Mouse (Mus musculus) layer of hippocampus, adult 2 months (tissue): Measurements from ENCODE around the gene Adamts2. TPM values are rescaled to one million over a fixed set of nuclear protein-coding genes. Genes with fewer than 3 reads are reported as not detected.

Experiments
- DNase-seq, 2 experiments: peaks; one replicate each; pipeline ENCODE4 v3.0.0; 2022; ENCODE audit warnings: low spot score in 2 of 2
- H3K27ac ChIP-seq: fragments of 200-600 bp; 2 replicates; pipeline ENCODE4 v1.8.1; 2022
- H3K4me3 ChIP-seq: fragments of 200-600 bp; 2 replicates; pipeline ENCODE4 v1.8.1; 2022; ENCODE audit warnings: mild to moderate bottlenecking
- CTCF ChIP-seq: fragments of 200-600 bp; conservative IDR thresholded peaks from 2 replicates; pipeline ENCODE4 v1.8.1; 2022; ENCODE audit warnings: antibody characterized with exemption, mild to moderate bottlenecking, moderate library complexity
- total RNA-seq, 2 experiments: library from RNA; stranded (reverse); gene quantifications; 2 replicates each; pipeline ENCODE4 v1.2.3; 2021

Adamts2 gene
- total RNA-seq, 2 experiments from 2014 or later = 14.5 to 15.4 TPM

GRCm38 (mm10) chr11:50632270-50632669 is 30.4 kb downstream of the Adamts2 start:
- DNase-seq = peak; percentile 47 to 59
- H3K4me3 ChIP-seq = no peak overlapping the region
- no peak for TF ChIP-seq CTCF
- H3K27ac ChIP-seq = no peak overlapping the region

- Histone ChIP-seq H3K4me3 (no peak overlapping the region), H3K27ac (no peak overlapping the region)
- DNase-seq = no peak
- TF ChIP-seq CTCF = no peak
These were observed 33.2 kb downstream of the Adamts2 start for GRCm38 (mm10) chr11:50635051-50635590.

DNA sequence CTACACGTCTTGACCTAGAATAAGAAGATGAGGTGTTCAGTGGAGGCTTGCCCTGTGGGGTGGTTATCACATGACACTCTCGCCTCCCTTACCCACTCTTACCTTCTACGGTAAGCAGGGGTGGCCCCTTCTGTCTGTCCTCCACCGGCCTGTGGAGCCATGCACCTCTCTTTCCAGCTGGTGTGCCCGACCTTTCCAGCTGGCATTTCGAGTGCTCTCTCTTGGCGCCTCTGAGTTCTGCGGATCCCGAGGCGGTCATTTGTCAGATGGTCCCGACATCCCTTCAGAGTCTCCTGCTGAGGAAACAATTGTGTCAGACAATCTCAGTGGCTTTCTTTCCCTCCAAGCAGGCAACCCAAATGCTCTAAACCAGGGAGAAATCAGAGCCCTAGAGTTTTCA is 35.1 kb downstream of the Adamts2 start:
- no peak overlapping the region for H3K4me3 ChIP-seq
- DNase-seq = no peak
- H3K27ac ChIP-seq = no peak overlapping the region
- TF ChIP-seq CTCF = no peak

GRCm38 (mm10) chr11:50638197-50638867 is 36.4 kb downstream of the Adamts2 start:
- H3K27ac ChIP-seq = no peak overlapping the region
- no peak for TF ChIP-seq CTCF
- no peak for DNase-seq
- H3K4me3 ChIP-seq = no peak overlapping the region

GRCm38 (mm10) chr11:50638868-50639220 is 37.0 kb downstream of the Adamts2 start:
- H3K4me3 ChIP-seq = no peak overlapping the region
- no peak for DNase-seq
- no peak overlapping the region for H3K27ac ChIP-seq
- TF ChIP-seq CTCF = no peak

DNA sequence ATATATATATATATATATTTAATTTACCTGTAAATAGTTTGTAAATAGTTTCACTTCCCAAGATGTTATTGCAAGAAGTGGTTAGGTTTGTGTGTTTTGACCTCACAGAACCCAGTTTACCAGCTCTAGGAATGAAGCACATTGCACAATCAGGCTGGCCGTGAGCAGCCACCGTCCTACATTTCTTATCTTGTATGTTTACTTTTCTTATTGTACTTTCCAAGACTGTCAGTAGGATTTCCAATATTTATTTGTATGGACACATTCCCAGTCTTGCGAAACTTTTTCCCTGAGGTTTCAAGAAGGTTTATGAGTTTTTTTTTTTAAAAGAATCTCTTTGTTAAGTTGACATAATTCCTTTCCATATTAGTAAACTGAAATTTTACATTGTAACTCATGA is 40.7 kb downstream of the Adamts2 start:
- no peak for DNase-seq
- no peak overlapping the region for H3K27ac ChIP-seq
- no peak overlapping the region for H3K4me3 ChIP-seq
- TF ChIP-seq CTCF = no peak

DNA sequence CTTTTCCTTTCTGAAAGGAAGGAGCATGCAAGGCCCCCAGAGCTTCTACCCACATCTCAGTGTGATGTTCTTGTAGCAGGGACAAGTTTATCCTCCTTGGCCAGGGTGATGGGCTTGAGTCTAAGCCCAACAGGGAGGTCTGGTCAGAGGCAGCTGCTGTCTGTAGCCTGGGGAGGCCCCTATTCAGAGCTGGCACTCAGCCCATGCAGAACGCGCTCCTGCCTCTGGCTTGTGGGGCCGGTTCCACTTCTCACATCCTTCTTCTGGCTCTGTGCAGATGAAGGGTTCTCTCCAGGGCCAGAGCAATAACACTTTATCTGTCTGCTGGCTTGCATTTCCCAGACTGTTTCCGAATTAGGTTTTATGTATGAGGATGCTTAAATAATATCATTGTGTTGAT is 44.3 kb downstream of the Adamts2 start:
- Histone ChIP-seq H3K4me3 (no peak overlapping the region), H3K27ac (no peak overlapping the region)
- no peak for DNase-seq
- TF ChIP-seq CTCF = no peak

DNA sequence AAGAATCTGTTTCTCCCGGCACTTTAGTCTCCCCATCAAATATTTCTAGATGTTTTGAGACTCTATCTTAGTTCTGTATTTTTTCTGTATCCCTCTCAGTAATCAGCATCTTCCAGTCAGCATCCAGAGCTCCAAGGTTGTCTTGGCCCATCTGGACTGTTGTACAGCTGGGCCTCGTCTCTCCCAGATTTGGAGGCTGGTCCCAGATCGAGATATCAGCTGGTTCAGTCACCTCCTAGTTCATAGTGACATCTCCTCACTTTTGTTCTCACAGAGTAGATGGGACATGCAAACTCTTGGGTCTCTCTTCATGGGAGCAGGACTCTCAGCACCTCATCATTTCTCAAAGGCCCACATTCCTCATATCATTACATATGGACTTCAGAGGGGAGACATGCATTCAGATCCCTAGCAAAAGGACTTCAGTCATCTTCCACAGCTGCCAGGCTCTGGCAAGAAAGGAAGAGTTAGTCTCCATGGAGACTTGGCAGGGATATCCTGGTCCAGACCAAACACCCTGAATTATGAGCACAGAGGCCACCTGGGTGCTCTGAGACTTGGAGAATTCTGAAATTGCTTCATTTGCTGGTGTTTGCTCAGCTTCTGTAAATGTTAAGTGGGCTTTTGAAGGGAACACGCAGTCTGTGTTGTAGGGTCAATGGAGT is 46.4 kb downstream of the Adamts2 start:
- no peak overlapping the region for H3K27ac ChIP-seq
- H3K4me3 ChIP-seq = no peak overlapping the region
- DNase-seq = no peak
- no peak for TF ChIP-seq CTCF

GRCm38 (mm10) chr11:50650037-50650436 is 48.2 kb downstream of the Adamts2 start:
- DNase-seq = no peak
- no peak overlapping the region for H3K27ac ChIP-seq
- no peak overlapping the region for H3K4me3 ChIP-seq
- TF ChIP-seq CTCF = no peak

DNA sequence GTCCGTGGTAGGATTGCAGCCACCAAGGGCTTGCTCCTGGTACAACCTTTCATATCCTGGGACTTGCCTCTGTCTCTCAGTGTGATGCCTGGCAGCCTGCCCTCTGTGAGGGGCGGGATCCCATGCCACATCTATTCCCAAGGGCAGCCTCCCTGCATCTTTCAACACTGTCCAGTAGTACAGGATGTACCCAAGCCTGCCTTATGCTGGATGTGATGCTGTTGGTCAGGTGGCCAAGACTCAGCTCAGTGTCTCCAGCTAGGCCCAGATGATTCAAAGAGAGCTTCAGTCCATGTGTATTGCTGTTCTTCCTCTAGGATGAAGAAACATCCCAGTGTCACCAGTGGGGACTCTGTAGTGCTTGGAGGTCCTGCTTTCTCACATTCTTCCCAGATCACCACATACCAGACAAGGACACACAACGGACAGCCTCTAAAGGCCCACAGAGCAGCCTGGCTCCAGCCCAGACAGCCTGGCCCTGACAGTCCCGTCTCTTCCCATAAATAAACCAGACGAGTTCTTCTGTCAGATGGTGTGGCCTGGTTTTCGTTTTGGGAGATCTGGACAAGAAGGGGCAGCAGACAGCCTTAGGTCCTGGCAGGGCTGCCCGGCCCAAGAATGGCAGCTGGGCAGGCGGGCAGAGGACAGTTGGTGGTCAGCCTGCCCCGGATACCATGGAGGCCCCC is 52.0 kb downstream of the Adamts2 start:
- DNase-seq = no peak
- no peak overlapping the region for H3K27ac ChIP-seq
- no peak for TF ChIP-seq CTCF
- H3K4me3 ChIP-seq = no peak overlapping the region

DNA sequence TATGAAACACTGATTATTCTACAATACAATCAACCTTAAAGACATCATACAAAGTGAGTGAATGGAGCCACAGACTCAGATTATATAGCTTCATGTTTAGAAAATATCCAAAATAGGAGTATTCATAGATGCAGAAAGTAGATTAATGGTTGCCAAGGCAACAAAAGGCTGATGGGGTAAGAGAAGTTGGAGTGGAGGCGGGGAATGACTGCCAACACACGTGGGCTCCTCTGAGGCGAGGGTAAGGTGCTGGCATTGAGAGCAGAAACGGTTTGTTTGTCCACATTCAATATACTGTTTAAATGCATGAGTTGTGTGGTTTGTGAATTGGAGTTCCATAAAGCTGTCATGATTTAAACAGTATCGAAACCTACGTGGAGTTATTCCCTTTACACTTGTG is 56.9 kb downstream of the Adamts2 start:
- peak; percentile 30 to 46 for DNase-seq
- no peak for TF ChIP-seq CTCF

DNA sequence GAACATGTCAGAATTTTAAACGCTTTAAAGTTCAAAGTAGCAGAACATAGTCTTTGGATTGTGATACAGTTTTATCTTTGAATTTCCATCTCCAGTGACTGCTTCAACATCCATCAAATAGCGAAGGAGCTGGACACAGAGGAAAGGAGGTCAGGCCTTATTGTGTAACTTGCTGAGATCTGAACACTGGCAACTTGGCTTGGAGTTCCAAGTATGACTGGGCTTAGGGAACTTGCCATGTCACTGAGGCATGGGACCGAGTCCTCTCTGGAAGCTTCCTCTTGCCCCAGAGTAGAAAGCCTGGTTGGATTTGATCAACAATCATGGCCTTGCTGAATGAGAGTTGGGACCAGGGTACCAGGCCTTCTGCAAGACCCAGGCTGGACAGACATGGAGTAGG is 60.3 kb downstream of the Adamts2 start:
- Histone ChIP-seq H3K4me3 (no peak overlapping the region), H3K27ac (no peak overlapping the region)
- TF ChIP-seq CTCF = no peak
- no peak for DNase-seq

More for the DNA sequence above, 56.9 kb downstream of the Adamts2 start:
- H3K4me3 ChIP-seq = no peak overlapping the region
- H3K27ac ChIP-seq = no peak overlapping the region

DNA sequence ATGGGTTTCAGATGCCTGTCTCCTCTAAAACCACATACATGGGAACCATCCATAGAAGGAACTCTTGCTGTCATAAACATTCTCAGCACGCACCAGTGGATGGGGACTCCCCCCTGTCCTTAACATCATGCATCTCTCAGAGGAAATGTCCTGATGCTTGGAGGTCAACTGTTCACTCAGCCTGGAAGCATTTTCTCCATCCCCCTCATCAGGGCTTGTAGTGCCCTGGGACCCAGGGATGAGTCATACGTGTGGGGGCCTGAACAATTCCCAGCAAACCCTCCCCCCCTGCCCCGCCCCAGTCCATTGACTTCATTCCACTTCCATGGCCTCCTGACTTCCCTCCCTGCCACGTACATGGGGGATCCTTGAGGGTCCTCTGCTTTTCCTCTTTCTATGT is 62.9 kb downstream of the Adamts2 start:
- no peak for DNase-seq
- TF ChIP-seq CTCF = no peak
- H3K27ac ChIP-seq = no peak overlapping the region
- H3K4me3 ChIP-seq = no peak overlapping the region
